Mouse (Mus musculus) layer of hippocampus, adult 8-10 months (tissue): ENCODE results near the gene Ell3. TPM values are rescaled to one million over a fixed set of nuclear protein-coding genes. Genes with fewer than 3 reads are reported as not detected.

Experiments
- DNase-seq, 2 experiments: peaks; one replicate each; pipeline ENCODE4 v3.0.0; 2022; ENCODE audit warnings: low spot score in 2 of 2
- microRNA-seq, 2 experiments: library from miRNA; unstranded; fragments of <30 nt; microRNA quantifications; one replicate each; pipeline ENCODE4 v1.2.0; 2022
- total RNA-seq, 4 experiments: library from RNA; stranded (reverse); gene quantifications; 2 replicates each; pipeline ENCODE4 v1.2.4; 2022

The Ell3 gene
- total RNA-seq, 4 experiments from 2014 or later: not detected

GRCm38 (mm10) chr2:121396624-121397023 lies 47.5 kb downstream of the Ell3 start:
- DNase-seq: peak; percentile 57 to 89

Small RNA genes lying within 50 kb of the gene (microRNA-seq; reads per million reads assigned to microRNA genes)
- 0 to 0.96 reads per million in 2 experiments for gene Gm22953

Other genes with a start within 250 kb of the Ell3 start
- 100 to 1,000 TPM; 144 to 183 (median 161) TPM for gene Trp53bp1, start 172.9 kb downstream of the Ell3 start, total RNA-seq
- 100 to 1,000 TPM; 585 to 644 (median 617) TPM for gene Map1a, start 154.7 kb downstream of the Ell3 start, total RNA-seq
- 100 to 1,000 TPM; 100 to 132 (median 118) TPM for gene Ppip5k1, start 88.9 kb downstream of the Ell3 start, total RNA-seq
- gene Ckmt1, start 86.6 kb downstream of the Ell3 start, total RNA-seq: 100 to 1,000 TPM; 386 to 462 (median 428) TPM
- 1 to 10 TPM in 1 of 4 experiments, under 1 TPM in 3; 0.56 to 1.0 (median 0.75) TPM for gene Strc, start 57.1 kb downstream of the Ell3 start, total RNA-seq
- 100 to 1,000 TPM; 168 to 236 (median 196) TPM for gene Pdia3, start 30.5 kb downstream of the Ell3 start, total RNA-seq
- 1 to 10 TPM; 4.5 to 6.9 (median 5.3) TPM for gene Catsper2, start 30.5 kb downstream of the Ell3 start, total RNA-seq
- gene Serf2, start 4.9 kb upstream of the Ell3 start, total RNA-seq: 100 to 1,000 TPM; 111 to 162 (median 132) TPM
- 10 to 100 TPM; 16.2 to 22.7 (median 17.0) TPM for gene Hypk, start 9.0 kb upstream of the Ell3 start, total RNA-seq
- gene Serinc4, start 12.5 kb upstream of the Ell3 start, total RNA-seq: under 1 TPM in 3 of 4 experiments, not detected in 1; 0.25 to 0.74 (median 0.36) TPM
- 10 to 100 TPM; 40.8 to 46.2 (median 43.9) TPM for gene Mfap1b, start 29.8 kb upstream of the Ell3 start, total RNA-seq
- gene Mfap1a, start 62.4 kb upstream of the Ell3 start, total RNA-seq: 10 to 100 TPM; 29.3 to 31.4 (median 30.5) TPM
- 1 to 10 TPM; 3.0 to 4.5 (median 3.7) TPM for gene Wdr76, start 62.4 kb upstream of the Ell3 start, total RNA-seq